Mouse (Mus musculus) common myeloid progenitor, adult 5-6 weeks (primary cell): ENCODE results near the gene Hist1h3d. TPM values are rescaled to one million over a fixed set of nuclear protein-coding genes. Genes with fewer than 3 reads are reported as not detected.
"Not testable (repeated sequence)": the region's sequence is repeated elsewhere in the genome, so short reads cannot be mapped to it uniquely, and the experiment has no call there.

Source experiments
- ATAC-seq: replicated peaks from 2 replicates; pipeline ENCODE4 v1.8.0; 2016; ENCODE audit warnings: low read depth, mild to moderate bottlenecking, moderate TSS enrichment, inconsistent platforms; ENCODE audit not compliant: poor library complexity, severe bottlenecking
- total RNA-seq: library from RNA; stranded (forward); fragments of 200-1000, 187-1606 nt; gene quantifications from 2 replicates; pipeline ENCODE4 v1.2.3, GENCODE M21; 2017

The Hist1h3d gene
- 98.2 and 137 TPM in 2 replicates for total RNA-seq

DNA sequence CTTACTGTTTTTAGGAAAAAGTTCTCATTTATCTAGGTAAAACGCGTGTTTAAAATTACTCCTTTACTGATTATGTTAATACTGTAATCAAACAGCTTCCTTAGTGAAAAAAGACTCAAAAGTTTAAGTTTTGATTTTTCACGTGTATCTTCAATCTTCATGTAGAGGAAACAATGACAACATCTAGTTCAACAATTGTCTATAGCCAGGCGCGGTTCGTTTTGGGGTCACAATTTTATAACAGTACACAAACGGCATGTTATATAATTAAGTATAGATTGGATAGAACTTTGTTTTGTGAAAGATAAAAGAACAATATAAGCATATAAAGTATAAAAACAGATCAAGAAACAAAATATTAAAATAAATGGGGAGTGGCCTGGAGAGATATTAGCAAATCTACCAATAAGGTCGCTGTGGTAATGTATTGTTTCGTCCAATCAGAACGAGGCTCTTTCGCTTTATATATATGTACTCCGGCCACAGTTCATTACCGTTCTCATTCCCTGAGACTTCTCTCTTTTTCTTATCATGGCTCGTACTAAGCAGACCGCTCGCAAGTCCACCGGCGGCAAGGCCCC is at the start of gene Hist1h3d:
TSS of gene Hist1h3d (plus strand) at position 493 of the 581 bp plus-strand sequence.
- peak; percentile 42 for ATAC-seq

DNA sequence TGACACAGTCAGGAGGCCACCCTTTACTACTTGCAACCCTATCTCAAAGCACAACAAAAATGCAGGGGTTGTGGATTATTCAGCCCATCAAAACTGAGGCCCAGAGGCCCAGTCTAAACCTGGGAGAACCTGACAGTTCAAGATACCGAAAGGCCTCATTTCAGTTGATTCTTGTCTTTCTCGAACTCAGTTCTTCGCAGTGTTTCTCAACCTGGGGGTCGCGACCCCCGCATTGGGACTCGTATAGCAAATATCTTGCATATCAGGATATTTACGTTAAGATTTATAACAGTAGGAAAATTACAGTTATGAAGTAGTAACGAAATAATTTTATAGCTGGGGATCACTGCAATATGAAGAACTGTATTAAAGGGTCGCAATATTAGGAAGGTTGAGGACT is 49.7 kb upstream of the Hist1h3d start:
- ATAC-seq = no peak

DNA sequence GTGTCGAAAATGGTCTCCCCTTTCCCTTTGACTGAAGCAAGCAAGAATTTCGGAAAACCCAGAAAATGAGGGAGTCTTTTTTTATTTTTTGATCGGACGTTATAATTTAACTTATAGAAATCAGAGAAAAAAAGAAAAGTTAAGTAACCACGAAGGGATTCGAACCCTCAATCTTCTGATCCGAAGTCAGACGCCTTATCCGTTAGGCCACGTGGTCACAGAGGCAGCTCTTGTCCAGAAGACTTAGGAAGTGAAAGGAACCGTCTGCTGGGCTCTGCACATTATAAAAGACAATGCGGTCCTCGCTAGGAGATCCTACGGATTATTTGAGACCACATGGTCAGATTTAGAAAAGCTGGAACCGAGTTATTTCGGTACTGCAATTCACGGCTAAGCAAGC is 49.3 kb upstream of the Hist1h3d start:
- peak; percentile 41 for ATAC-seq

DNA sequence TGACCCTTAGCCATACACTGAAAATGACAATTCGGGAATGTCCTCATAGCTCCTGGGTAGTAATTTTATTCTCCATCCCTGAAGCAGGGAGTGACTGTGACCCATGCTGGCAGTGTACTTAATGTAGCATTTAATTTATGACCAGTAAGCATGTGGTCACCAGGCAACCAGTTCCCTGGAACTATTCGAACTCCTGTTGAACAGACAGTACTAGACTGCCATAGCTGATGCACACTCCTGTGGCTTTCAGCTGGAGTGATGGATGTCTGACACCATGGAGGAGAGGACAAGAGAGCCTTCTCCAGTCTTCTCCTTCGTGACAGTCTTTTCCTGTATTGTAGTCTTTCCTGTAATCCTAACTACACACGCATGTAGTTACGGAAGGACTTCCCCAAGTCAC is 46.6 kb upstream of the Hist1h3d start:
- no peak for ATAC-seq

DNA sequence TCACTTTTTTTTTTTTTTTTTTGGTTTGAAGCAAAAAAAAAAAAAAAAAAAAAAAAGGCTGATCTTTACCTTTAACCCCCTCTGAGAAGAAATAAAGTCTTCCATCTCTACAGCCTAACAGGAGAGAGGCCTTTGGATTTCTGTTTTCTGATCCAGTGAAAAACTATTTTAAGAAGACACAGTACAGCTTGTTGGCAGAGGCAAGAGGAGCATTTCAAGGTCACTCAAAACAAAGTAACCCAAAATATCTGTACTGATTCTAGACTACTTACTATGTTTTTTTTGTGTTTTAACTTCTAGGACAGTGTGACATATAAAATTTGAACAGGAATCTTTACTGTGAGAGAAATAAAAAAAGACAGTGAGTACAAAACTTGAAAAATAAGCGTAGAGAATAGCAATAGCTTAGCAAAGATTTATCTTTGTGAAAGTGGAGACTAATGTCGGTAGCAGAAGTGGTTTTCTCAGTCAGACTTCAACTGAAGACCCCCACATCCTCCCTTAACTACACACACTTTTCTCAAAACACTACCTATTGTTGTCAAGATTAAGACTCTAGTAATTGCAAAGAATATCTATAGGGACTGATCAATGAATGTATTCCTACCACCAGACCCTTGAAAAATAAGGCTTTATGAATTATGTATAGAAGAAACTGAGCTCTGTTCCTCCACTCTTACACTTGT is 45.9 kb upstream of the Hist1h3d start:
- no peak for ATAC-seq

DNA sequence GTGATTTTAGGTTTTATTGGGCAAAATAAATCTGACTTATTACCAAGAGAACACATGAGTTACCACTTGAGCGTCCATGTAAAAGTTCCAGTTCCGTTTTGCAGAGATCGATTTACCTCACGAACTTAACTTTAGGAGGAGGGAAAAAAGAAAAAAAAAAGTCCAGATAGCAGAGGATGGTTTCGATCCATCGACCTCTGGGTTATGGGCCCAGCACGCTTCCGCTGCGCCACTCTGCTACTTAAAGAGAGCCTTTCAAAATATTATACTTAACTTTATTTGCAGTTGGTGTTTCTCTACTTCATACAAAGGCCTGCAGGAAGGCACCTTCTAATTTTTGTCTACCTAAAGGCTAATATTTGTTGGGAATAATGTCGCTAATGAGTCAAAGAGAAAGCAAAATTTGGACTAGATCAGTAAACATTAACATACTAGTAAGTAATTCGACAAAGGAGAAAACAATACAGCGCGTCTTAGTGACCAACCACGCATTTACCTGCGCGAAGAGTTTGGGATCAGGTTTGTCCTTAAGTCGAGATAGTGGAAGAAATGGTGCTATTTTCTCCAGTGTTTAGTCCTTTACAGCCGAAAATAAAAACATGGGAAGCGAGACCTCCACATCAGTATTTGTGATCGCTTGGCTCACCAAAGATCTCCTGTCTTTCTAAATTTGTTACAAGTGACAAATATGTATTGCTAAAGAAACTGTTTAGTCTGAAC is 45.2 kb upstream of the Hist1h3d start:
- no peak for ATAC-seq

DNA sequence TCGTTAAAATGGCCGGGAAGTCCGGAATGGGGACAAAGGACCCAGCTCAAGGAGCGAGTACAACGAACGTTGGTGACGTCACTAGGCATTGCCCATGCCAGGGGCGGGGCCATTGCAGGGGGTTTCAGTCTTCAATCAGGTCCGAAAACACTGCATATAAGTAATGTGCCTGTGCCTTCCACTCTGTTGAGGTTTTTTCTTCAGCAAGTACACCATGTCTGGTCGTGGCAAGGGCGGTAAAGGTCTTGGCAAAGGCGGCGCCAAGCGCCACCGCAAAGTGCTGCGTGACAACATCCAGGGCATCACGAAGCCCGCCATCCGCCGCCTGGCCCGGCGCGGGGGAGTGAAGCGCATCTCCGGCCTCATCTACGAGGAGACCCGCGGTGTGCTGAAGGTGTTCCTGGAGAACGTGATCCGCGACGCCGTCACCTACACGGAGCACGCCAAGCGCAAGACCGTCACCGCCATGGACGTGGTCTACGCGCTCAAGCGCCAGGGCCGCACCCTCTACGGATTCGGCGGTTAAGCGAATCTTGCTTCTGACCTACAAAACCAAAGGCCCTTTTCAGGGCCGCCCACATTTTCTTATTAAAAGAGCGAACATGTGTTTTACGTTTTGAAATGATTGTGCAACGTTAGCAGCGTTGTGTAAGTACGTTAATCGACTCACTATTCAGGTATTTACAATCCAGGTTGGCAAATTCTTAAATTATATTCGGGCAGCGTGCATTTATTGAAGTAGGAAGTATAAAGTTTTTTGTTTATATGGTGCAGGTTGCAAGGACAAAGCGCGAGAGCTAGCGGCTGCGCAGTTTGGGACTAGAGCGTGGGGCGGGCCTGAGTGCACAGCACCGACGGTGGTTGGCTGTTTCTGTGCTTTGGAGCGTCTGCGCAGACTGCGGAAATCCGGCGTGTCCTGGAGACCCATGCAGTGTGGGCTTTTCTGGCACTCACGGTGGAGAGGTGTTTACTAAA is 44.4 kb upstream of the Hist1h3d start, which contains the start of gene Hist1h4h:
TSS of gene Hist1h4h (plus strand) at position 150 of the 975 bp plus-strand sequence.
- peak; percentile 55 for ATAC-seq

DNA sequence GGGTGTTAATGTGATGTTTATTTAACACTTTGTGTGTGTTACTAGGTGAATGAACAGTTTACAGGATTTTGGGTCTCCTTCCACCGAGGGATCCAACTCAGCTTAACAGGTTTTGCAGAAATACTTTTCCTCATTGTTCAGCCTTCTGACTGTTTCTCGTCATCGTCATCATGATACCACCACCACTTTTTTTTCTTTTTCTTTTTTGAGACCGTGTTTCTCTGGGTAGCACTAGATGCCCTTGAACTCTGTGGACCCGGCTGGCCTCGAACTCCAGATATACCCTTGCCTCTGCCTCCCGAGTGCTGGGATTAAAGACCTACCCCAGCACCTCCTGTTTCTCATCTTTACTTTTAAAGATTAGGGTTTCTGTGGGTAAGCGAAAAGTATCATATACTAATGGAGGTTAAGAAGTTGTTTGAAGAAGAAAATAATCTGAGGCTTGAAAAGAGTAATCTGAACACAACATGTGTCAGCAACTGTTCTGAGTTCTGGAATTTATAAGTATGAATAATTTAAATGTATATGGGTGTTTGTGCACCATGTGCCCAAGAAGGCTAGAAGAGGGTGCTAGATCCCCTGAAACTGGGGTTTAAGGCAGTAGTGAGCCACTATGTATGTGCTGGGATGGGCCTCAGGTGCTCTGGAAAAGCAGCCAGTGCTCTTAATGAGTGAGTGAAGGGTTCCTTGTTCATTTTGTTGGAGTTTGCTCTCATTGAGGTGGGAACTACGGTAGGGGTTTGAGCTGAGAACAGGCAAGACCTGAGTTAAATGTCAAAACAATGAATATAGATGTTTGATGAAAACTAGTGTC is 43.1 kb upstream of the Hist1h3d start:
- no peak for ATAC-seq

DNA sequence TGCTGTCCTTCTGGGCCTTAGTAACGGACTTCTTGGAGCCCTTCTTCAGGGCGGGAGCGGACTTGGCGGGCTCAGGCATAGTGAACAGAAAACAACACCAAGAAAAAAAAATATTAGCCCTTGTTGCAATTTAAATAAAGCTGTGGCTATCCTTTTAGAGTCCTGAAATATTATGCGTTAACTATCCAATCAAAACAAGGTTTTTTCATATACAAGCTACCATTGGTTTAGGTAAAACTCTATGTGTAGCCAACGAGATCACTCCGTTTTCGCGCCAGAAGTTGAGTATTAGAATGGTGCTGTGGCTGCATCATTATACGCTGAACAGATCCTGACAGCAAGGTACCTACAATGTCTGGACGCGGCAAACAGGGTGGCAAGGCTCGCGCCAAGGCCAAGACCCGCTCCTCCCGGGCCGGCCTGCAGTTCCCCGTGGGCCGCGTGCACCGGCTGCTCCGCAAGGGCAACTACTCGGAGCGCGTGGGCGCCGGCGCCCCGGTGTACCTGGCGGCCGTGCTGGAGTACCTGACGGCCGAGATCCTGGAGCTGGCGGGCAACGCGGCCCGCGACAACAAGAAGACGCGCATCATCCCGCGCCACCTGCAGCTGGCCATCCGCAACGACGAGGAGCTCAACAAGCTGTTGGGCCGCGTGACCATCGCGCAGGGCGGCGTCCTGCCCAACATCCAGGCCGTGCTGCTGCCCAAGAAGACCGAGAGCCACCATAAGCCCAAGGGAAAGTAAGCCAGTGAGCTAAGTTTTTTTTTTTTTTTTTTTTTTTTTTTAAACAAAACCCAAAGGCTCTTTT is 41.8 kb upstream of the Hist1h3d start, which contains the start of gene Hist1h2af:
TSS of gene Hist1h2af (plus strand) at position 347 of the 808 bp plus-strand sequence.
- peak; percentile 42 for ATAC-seq

DNA sequence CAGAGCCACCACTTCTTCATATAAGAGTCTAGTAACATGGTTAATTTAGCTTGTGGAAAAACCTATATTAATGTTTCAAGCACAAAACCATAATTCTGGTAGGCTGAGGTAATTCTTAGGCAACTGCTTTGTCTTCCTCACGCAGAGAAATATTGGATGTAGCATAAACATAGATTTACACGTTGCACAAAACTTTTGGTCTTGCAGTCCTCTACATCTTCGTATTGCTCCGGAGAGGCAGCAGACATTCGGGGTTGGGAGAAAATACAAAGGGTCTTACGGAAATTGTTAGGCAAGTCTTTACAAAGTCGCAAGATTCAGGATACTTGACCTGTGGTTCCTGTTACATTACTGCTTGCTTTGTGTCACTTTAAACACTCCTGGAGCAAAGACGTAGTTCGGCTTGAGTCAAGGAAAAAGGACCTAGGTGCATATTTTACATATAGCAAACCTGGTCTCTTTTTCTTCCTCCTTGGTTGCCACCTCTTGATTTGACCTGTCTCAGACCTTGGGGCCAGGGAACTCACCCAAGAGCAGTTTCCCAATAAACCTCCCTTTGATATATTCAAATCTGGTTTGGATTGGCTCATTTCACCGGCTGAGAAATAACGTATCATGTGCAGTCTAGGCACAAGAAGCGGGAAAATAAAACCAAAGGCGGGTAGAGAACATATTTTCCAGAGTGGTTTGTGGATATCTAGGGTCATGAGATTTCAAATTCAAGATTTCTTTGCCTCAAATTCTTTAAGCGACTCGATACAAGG is 41.0 kb upstream of the Hist1h3d start:
- 0 out of 2 replicates have a peak, but pooled peaks have one; percentile 2 for ATAC-seq

DNA sequence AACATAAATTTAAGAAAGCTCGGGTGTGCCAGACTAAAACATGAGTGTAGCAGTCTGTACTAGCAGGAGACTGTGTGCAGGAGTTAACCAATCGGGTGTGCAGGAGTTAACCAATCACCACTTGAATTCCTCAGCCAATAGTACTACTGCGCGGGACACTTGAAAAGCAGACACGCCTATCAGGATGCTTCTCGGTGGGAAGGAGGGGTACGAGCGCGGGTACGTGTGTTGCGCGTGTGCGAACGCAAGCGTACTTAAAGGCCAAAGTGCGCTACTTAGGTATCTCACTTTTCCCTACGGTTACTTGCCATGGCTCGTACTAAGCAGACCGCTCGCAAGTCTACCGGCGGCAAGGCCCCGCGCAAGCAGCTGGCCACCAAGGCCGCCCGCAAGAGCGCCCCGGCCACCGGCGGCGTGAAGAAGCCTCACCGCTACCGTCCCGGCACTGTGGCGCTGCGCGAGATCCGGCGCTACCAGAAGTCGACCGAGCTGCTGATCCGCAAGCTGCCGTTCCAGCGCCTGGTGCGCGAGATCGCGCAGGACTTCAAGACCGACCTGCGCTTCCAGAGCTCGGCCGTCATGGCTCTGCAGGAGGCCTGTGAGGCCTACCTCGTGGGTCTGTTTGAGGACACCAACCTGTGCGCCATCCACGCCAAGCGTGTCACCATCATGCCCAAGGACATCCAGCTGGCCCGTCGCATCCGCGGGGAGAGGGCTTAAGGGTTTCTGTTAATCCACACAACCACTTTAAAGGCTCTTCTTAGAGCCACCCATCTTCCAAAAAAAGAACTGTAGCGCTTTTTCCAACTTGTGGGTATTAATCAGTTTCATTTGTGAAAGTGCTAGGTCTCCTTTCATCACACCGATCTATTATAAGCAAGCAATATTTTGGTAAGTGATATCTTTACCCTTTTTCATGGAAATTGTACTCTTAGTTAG is 40.2 kb upstream of the Hist1h3d start, which contains the start of gene Hist1h3g:
TSS of gene Hist1h3g (plus strand) at position 286 of the 939 bp plus-strand sequence.
- peak; percentile 65 for ATAC-seq

DNA sequence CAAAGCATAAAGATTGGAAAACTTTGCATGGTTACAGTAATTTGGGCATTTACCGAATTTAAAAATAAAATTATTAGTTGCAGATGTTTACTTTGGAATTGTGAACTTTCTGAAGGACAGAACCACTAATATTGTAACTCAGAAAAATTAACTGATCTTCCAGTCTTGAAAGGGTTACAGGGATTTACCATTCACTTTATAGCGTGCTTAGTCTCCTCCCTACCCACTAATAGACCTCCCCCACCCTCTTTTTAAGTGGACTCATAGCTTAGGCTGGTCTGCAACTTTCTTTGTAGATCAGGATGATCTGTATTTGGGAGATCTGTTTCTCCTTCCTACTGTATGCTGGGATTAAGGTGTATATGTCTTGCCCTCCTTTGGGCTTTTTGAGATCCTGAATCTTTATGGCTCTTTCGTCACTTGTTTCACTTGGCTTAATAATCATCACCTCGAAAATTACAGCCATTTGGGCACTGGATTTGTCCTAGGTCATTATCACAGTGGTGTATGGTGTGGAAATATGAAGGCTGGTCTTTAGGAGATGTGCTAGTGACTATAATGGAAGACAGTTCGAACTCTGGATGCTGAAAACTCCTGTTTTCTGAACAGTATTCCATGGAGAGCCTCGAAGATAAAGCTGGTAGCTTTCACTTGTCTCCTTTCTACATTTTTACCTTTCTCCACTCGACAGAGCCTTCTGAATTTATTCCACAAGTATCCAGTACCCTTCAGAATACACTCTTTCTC is 39.3 kb upstream of the Hist1h3d start:
- ATAC-seq = no peak

DNA sequence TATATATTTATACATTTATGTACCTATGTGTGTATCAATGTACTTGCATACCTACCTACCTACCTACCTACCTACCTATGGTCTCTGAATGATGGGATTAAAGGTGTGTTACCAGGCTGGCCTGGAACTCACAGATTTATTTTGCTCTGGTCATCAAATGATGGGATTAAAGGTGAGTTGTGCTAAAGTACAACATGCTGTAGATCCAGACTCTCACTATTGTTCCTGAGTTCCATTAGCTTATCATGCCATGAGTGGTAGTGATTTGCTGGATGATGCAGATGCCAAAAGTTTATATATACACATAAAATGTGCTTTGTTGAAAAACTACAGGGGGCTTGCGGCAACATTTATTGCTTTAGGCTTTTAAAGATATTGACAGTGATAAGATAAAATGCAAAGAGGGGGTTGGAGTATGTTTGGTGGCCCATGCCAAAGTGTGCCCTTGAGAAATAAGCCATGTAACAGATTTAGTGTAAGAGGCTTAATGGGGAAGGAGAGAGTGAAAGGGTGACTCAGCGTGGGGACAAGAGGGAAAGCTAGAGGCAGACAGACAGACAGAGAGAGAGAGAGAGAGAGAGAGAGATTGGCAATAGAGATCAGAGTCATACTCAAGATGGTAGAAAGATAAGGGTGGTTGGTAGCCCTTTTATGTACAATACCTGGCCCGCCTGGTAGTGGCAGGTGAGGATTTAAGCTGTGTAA is 38.4 kb upstream of the Hist1h3d start:
- ATAC-seq = no peak

DNA sequence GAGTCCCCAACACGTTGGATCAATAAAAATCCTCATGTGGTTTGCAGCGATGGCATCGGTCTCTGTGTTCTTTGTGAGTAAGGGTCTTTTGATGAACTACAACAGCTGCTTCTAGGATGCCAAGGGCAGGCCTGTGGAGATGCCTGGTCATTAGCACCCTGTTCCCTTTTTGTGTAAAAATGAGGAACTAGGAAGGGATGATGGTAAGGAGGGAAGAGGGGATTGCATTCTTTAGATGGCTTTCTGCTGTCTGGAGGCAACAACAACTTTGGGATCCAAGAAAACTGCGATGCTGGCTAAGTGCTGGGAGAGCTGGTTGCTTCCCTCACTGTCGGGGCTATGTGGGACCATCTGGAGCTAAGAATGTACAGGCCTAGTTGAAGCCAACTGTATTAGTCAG is 37.3 kb upstream of the Hist1h3d start:
- no peak for ATAC-seq

DNA sequence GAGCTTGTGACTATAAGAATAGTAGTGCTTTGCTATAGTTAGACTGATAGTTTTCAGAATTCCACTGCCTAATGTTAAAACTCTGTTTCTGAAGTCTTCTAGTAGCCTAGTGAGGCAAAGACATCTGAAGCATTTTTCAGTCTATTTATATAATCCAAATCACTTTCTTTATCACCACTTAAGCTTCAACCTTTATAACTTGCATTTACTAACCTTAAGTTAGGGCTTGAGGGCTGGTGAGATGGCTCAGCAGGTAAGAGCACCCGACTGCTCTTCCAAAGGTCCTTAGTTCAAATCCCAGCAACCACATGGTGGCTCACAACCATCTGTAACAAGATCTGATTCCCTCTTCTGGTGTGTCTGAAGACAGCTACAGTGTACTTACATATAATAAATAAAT is 35.7 kb upstream of the Hist1h3d start:
- not testable (repeated sequence) for ATAC-seq
